Mouse (Mus musculus) small intestine, adult 2 months (tissue): ENCODE results near the gene Ptger4.

Experiments used
- CTCF ChIP-seq: fragments of 200-500 bp; IDR thresholded peaks from 2 replicates; pipeline ENCODE4 v1.5.1; 2012; ENCODE audit warnings: low read depth, mild to moderate bottlenecking, control low read depth, inconsistent platforms, low read length, moderate library complexity, mixed read lengths; ENCODE audit not compliant: insufficient replicate concordance, insufficient read length; ENCODE audit errors: extremely low read depth
- POLR2A ChIP-seq: fragments of 200-500 bp; IDR thresholded peaks from 2 replicates; pipeline ENCODE4 v1.6.1; 2012; ENCODE audit warnings: low read depth, mild to moderate bottlenecking, control low read depth, inconsistent platforms, low read length, moderate library complexity

DNA sequence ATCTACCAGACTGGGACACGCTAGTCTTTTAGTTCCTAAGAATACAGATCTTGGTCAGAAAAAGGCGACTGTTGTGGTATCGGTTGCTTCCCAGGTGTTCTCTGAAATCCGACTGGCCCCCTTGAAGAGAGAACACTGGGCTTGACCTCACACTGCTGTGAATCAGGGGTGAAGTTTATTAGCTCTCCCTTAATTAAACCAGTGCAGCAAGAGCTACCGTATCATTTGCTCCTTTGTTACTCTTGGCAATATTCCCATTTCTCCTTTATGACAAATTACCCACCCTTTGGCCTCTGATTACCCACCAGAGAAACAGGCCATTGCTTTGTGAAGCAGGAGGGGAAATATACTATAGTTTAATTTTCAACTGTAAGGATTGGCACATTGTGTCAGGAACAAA, 16.2 kb upstream of the Ptger4 start:
- TF ChIP-seq CTCF (no peak), POLR2A (no peak)
